Mouse (Mus musculus) hematopoietic stem cell, adult 5-6 weeks (primary cell): Measurements from ENCODE around the gene Csnk2a1. TPM values are rescaled to one million over a fixed set of nuclear protein-coding genes. Genes with fewer than 3 reads are reported as not detected.
A peak's percentile ranks its signal among the peaks of the same experiment; 100 is the strongest.
"Not testable (repeated sequence)": the region's sequence is repeated elsewhere in the genome, so short reads cannot be mapped to it uniquely, and the experiment has no call there.

Experiments used
- ATAC-seq, 2 experiments: fragments of 125-278 bp in 1 of 2; replicated peaks in 1 of 2; 2 replicates each; pipeline ENCODE4 v1.8.0; 2016 to 2017; ENCODE audit warnings: inconsistent platforms in 2 of 2, mild to moderate bottlenecking in 2 of 2, moderate number of reproducible peaks in 2 of 2, low read depth in 1 of 2, moderate TSS enrichment in 1 of 2; ENCODE audit not compliant: low FRiP score in 2 of 2, poor library complexity in 2 of 2, severe bottlenecking in 2 of 2, insufficient read depth in 1 of 2, low TSS enrichment in 1 of 2
- total RNA-seq: library from RNA; stranded (forward); fragments of 172-1452, 232-1000 nt; gene quantifications from 2 replicates; pipeline ENCODE4 v1.2.3, GENCODE M21; 2017

Gene Csnk2a1
- 138 and 169 TPM in 2 replicates for total RNA-seq

- ATAC-seq: peak; percentile 89 to 92
These were observed at the start of gene Csnk2a1 for GRCm38 (mm10) chr2:152226248-152227050. Csnk2a1 (plus strand) TSS chr2:152226839.

GRCm38 (mm10) chr2:152177162-152177805 lies 49.4 kb upstream of the Csnk2a1 start:
- no peak; a peak in 1 of 4 replicates for ATAC-seq

GRCm38 (mm10) chr2:152177806-152178170 lies 48.9 kb upstream of the Csnk2a1 start:
- ATAC-seq: no peak

- ATAC-seq: no peak
These were observed 48.3 kb upstream of the Csnk2a1 start for GRCm38 (mm10) chr2:152178345-152178744.

- ATAC-seq: no peak
These were observed 47.3 kb upstream of the Csnk2a1 start for GRCm38 (mm10) chr2:152179301-152179700.

GRCm38 (mm10) chr2:152180323-152180722 lies 46.3 kb upstream of the Csnk2a1 start:
- no peak for ATAC-seq

GRCm38 (mm10) chr2:152187132-152187531 lies 39.5 kb upstream of the Csnk2a1 start:
- ATAC-seq: peak; percentile 56 to 69; a peak in 2 of 4 replicates

- ATAC-seq: no peak
These were observed 37.4 kb upstream of the Csnk2a1 start for GRCm38 (mm10) chr2:152189213-152189612.

GRCm38 (mm10) chr2:152189640-152190039 lies 37.0 kb upstream of the Csnk2a1 start:
- no peak for ATAC-seq

GRCm38 (mm10) chr2:152190161-152190560 lies 36.5 kb upstream of the Csnk2a1 start:
- ATAC-seq: no peak

- ATAC-seq: no peak
These were observed 33.9 kb upstream of the Csnk2a1 start for GRCm38 (mm10) chr2:152192591-152193345.

GRCm38 (mm10) chr2:152193346-152193710 lies 33.3 kb upstream of the Csnk2a1 start:
- no peak for ATAC-seq

GRCm38 (mm10) chr2:152194586-152194985 lies 32.1 kb upstream of the Csnk2a1 start:
- ATAC-seq: no peak

GRCm38 (mm10) chr2:152196896-152197295 lies 29.7 kb upstream of the Csnk2a1 start:
- ATAC-seq: no peak

- ATAC-seq: peak; percentile 96
These were observed 29.3 kb upstream of the Csnk2a1 start for GRCm38 (mm10) chr2:152197301-152197712.

- not testable (repeated sequence) for ATAC-seq
These were observed 20.5 kb upstream of the Csnk2a1 start for GRCm38 (mm10) chr2:152206139-152206538.

- no peak for ATAC-seq
These were observed 14.8 kb upstream of the Csnk2a1 start for GRCm38 (mm10) chr2:152211871-152212270.

GRCm38 (mm10) chr2:152216975-152217374 lies 9.7 kb upstream of the Csnk2a1 start:
- peak in 1 of 2 experiments; percentile 45; a peak in 1 of 4 replicates for ATAC-seq
